Mouse (Mus musculus) macrophage (primary cell): ENCODE measurements around the gene Mymx. TPM values are rescaled to one million over a fixed set of nuclear protein-coding genes. Genes with fewer than 3 reads are reported as not detected.

ENCODE experiments used
- H3K27ac ChIP-seq: fragments of 350-480 bp; formaldehyde crosslinking; 2 replicates; pipeline ENCODE4 v1.9.0; 2021
- H3K36me3 ChIP-seq: fragments of 350-480 bp; formaldehyde crosslinking; 2 replicates; pipeline ENCODE4 v1.9.0; 2021; ENCODE audit errors: inconsistent target
- H3K4me3 ChIP-seq: fragments of 350-480 bp; formaldehyde crosslinking; 2 replicates; pipeline ENCODE4 v1.9.0; 2021; ENCODE audit errors: inconsistent target
- H3K79me2 ChIP-seq: fragments of 350-480 bp; formaldehyde crosslinking; 2 replicates; pipeline ENCODE4 v1.9.0; 2021; ENCODE audit errors: inconsistent target
- WGBS: methylation state at CpG from one replicate; pipeline ENCODE4 v1.1.7; 2026; ENCODE audit warnings: inconsistent platforms; ENCODE audit not compliant: missing documents; 5-methylcytosine and 5-hydroxymethylcytosine counted together
- polyA plus RNA-seq: library from polyadenylated mRNA; stranded (reverse); fragments of 250-400 nt; gene quantifications from 3 replicates; pipeline ENCODE4 v1.2.4, GENCODE M21; 2018; ENCODE audit warnings: inconsistent platforms

The Mymx gene
- polyA plus RNA-seq, 1 experiment from 2014 or later = not detected

- no peaks in the 10 kb centered on the region for H3K79me2 ChIP-seq
- H3K27ac ChIP-seq = peak overlapping the region; percentile 81
- under 1% methylated on average over 20 of the region's 20 CpGs for WGBS
- H3K36me3 ChIP-seq = no peaks in the 10 kb centered on the region
- peak overlapping the region; percentile 49 for H3K4me3 ChIP-seq
Measured at GRCm38 (mm10) chr17:45619386-45620256, 17.7 kb upstream of the Mymx start.

- Histone ChIP-seq H3K27ac (peak overlapping the region; percentile 81), H3K79me2 (no peaks in the 10 kb centered on the region), H3K36me3 (no peaks in the 10 kb centered on the region), H3K4me3 (peak overlapping the region; percentile 49)
- WGBS = 5% methylated on average over 8 of the region's 8 CpGs
Measured at GRCm38 (mm10) chr17:45618941-45619385, 17.1 kb upstream of the Mymx start.

- H3K79me2 ChIP-seq = no peaks in the 10 kb centered on the region
- no peaks in the 10 kb centered on the region for H3K36me3 ChIP-seq
- H3K27ac ChIP-seq = no peak overlapping the region
- H3K4me3 ChIP-seq = no peak overlapping the region
- WGBS = 100% methylated on average over 6 of the region's 6 CpGs
Measured at GRCm38 (mm10) chr17:45617655-45618054, 15.8 kb upstream of the Mymx start.

- H3K36me3 ChIP-seq = no peaks in the 10 kb centered on the region
- H3K27ac ChIP-seq = no peak overlapping the region
- no peak overlapping the region for H3K4me3 ChIP-seq
- 100% methylated on average over 2 of the region's 3 CpGs for WGBS
- no peaks in the 10 kb centered on the region for H3K79me2 ChIP-seq
Measured at GRCm38 (mm10) chr17:45616679-45617078, 14.8 kb upstream of the Mymx start.

GRCm38 (mm10) chr17:45616046-45616650 is 14.2 kb upstream of the Mymx start:
- H3K36me3 ChIP-seq = no peaks in the 10 kb centered on the region
- H3K4me3 ChIP-seq = no peak overlapping the region
- H3K27ac ChIP-seq = no peak overlapping the region
- H3K79me2 ChIP-seq = no peaks in the 10 kb centered on the region
- 83% methylated on average over 2 of the region's 4 CpGs for WGBS

- H3K36me3 ChIP-seq = no peaks in the 10 kb centered on the region
- peak overlapping the region; percentile 42 for H3K27ac ChIP-seq
- H3K79me2 ChIP-seq = no peaks in the 10 kb centered on the region
- 28% methylated on average over 7 of the region's 7 CpGs for WGBS
- no peak overlapping the region for H3K4me3 ChIP-seq
Measured at GRCm38 (mm10) chr17:45612921-45613320, 11.0 kb upstream of the Mymx start.

GRCm38 (mm10) chr17:45612008-45612407 is 10.1 kb upstream of the Mymx start:
- 85% methylated on average over 8 of the region's 8 CpGs for WGBS
- Histone ChIP-seq H3K27ac (no peak overlapping the region), H3K36me3 (no peaks in the 10 kb centered on the region), H3K79me2 (no peaks in the 10 kb centered on the region), H3K4me3 (no peak overlapping the region)

GRCm38 (mm10) chr17:45610144-45610866 is 8.4 kb upstream of the Mymx start:
- Histone ChIP-seq H3K36me3 (no peaks in the 10 kb centered on the region), H3K27ac (0 out of 2 replicates have a peak overlapping the region, but pooled peaks have one; percentile 4), H3K79me2 (no peaks in the 10 kb centered on the region), H3K4me3 (no peak overlapping the region)
- 58% methylated on average over 4 of the region's 5 CpGs for WGBS

GRCm38 (mm10) chr17:45608396-45608795 is 6.5 kb upstream of the Mymx start:
- Histone ChIP-seq H3K79me2 (no peaks in the 10 kb centered on the region), H3K4me3 (no peak overlapping the region), H3K36me3 (no peaks in the 10 kb centered on the region), H3K27ac (no peak overlapping the region)
- WGBS = 52% methylated on average over 4 of the region's 4 CpGs

GRCm38 (mm10) chr17:45606992-45607879 is 5.3 kb upstream of the Mymx start:
- Histone ChIP-seq H3K27ac (no peak overlapping the region), H3K36me3 (no peaks in the 10 kb centered on the region), H3K79me2 (no peaks in the 10 kb centered on the region), H3K4me3 (no peak overlapping the region)
- WGBS = 89% methylated on average over 15 of the region's 15 CpGs

GRCm38 (mm10) chr17:45602984-45603383 is 1.1 kb upstream of the Mymx start:
- Histone ChIP-seq H3K79me2 (no peaks in the 10 kb centered on the region), H3K36me3 (no peaks in the 10 kb centered on the region), H3K27ac (no peak overlapping the region), H3K4me3 (no peak overlapping the region)
- WGBS = 100% methylated on average over 3 of the region's 3 CpGs

- no peaks in the 10 kb centered on the region for H3K79me2 ChIP-seq
- no peak overlapping the region for H3K27ac ChIP-seq
- H3K4me3 ChIP-seq = no peak overlapping the region
- no peaks in the 10 kb centered on the region for H3K36me3 ChIP-seq
- WGBS = 89% methylated on average over 21 of the region's 22 CpGs
Measured at GRCm38 (mm10) chr17:45601325-45601724, 577 bp downstream of the Mymx start.

GRCm38 (mm10) chr17:45600267-45600666 is 1.6 kb downstream of the Mymx start:
- 94% methylated on average over 8 of the region's 8 CpGs for WGBS
- Histone ChIP-seq H3K79me2 (no peaks in the 10 kb centered on the region), H3K27ac (no peak overlapping the region), H3K36me3 (no peaks in the 10 kb centered on the region), H3K4me3 (no peak overlapping the region)
